Mouse (Mus musculus) liver, postnatal 0 days (tissue): ENCODE measurements at regions not wholly inside any gene's neighbourhood (a gene's known extent, or its start where the extent isn't known, plus 50 kb on each side); places are given as distances from the start of the nearest gene placed in this dataset.

ENCODE experiments used
- CTCF ChIP-seq: sonication (generic); IDR thresholded peaks from 2 replicates; pipeline ENCODE4 v1.5.1; 2016; ENCODE audit warnings: antibody characterized with exemption, low read depth
- EP300 ChIP-seq: IDR thresholded peaks from 2 replicates; pipeline ENCODE4 v1.6.1; 2016; ENCODE audit warnings: antibody characterized with exemption, low read depth, mild to moderate bottlenecking

GRCm38 (mm10) chr7:133315197-133316029 is 191.3 kb upstream of the Ctbp2 start:
- TF ChIP-seq CTCF = no peak
- TF ChIP-seq EP300 = no peak
